Mouse (Mus musculus): ENCODE measurements around the gene Scnn1b. TPM values are rescaled to one million over a fixed set of nuclear protein-coding genes. Genes with fewer than 3 reads are reported as not detected.

The Scnn1b gene
- total RNA-seq, 2 experiments from 2014 or later = 0.57 to 0.64 TPM

- DNase-seq = peak; percentile 17
Measured at GRCm38 (mm10) chr7:121966169-121966568, 101.3 kb downstream of the Scnn1b start.

Other genes with a start within 250 kb of the Scnn1b start
- 10 to 100 TPM; 11.3 to 11.5 TPM for gene Usp31, start 157.8 kb upstream of the Scnn1b start, total RNA-seq (2021)
- gene Scnn1g, start 130.6 kb upstream of the Scnn1b start, total RNA-seq (2021) = under 1 TPM in 1 of 2 experiments, not detected in 1; 0.09 TPM
- 10 to 100 TPM; 24.3 to 25.3 TPM for gene Cog7, start 116.7 kb downstream of the Scnn1b start, total RNA-seq (2021)
- gene Gga2, start 156.2 kb downstream of the Scnn1b start, total RNA-seq (2021) = 10 to 100 TPM; 21.4 to 28.1 TPM
- gene Ubfd1, start 202.1 kb downstream of the Scnn1b start, total RNA-seq (2021) = 10 to 100 TPM; 41.5 to 43.0 TPM
- 10 to 100 TPM; 19.3 to 21.7 TPM for gene Ears2, start 202.2 kb downstream of the Scnn1b start, total RNA-seq (2021)
- 1,000 to 10,000 TPM in 1 of 2 experiments, 100 to 1,000 TPM in 1; 951 to 1,021 TPM for gene Ndufab1, start 236.8 kb downstream of the Scnn1b start, total RNA-seq (2021)

Measured in adrenal gland, postnatal 10 days (tissue).